Mouse (Mus musculus): ENCODE results near the gene Klk15. TPM values are rescaled to one million over a fixed set of nuclear protein-coding genes. Genes with fewer than 3 reads are reported as not detected.

The Klk15 gene
- polyA plus RNA-seq, 1 experiment from 2014 or later: not detected

- Histone ChIP-seq H3K4me2 (ENCODE audit: low read depth, low read length) (no peak overlapping the region), H3K9ac (replicated peaks; ENCODE audit: low read length) (no peak overlapping the region), H3K27me3 (ENCODE audit: control insufficient read depth, insufficient read depth, low read length) (no peaks in the 10 kb centered on the region), H3K4me3 (ENCODE audit: low read depth, low read length) (no peak overlapping the region), H3K27ac (replicated peaks; ENCODE audit: low read depth, low read length) (no peak overlapping the region), H3K9me3 (replicated peaks; ENCODE audit: control insufficient read depth, low read length) (no peaks in the 10 kb centered on the region), H3K36me3 (replicated peaks; ENCODE audit: control insufficient read depth, insufficient read depth, low read depth, low read length) (no peaks in the 10 kb centered on the region), H3K4me1 (ENCODE audit: control insufficient read depth, insufficient read depth, low read length) (no peaks in the 10 kb centered on the region)
- ATAC-seq (replicated peaks; ENCODE audit: insufficient number of reproducible peaks, low FRiP score, low TSS enrichment, low read depth) (no peak), DNase-seq (ENCODE audit: low spot score) (no peak)
Measured at GRCm38 (mm10) chr7:43985657-43986056, 52.1 kb downstream of the Klk15 start.

Other genes with a start within 250 kb of the Klk15 start
- gene Klk14, start 243.3 kb upstream of the Klk15 start, polyA plus RNA-seq (2014; fragmentation: Nextera tagmentation; extraction: Ambion mirVana): not detected in 2 replicates
- 0.49 TPM in 2 replicates for gene Klk13, start 221.2 kb upstream of the Klk15 start, polyA plus RNA-seq (2014; fragmentation: Nextera tagmentation; extraction: Ambion mirVana)
- not detected in 2 replicates for gene Klk12, start 164.8 kb upstream of the Klk15 start, polyA plus RNA-seq (2014; fragmentation: Nextera tagmentation; extraction: Ambion mirVana)
- gene Klk11, start 159.1 kb upstream of the Klk15 start, polyA plus RNA-seq (2014; fragmentation: Nextera tagmentation; extraction: Ambion mirVana): not detected in 2 replicates
- 0.15 and 0.40 TPM in 2 replicates for gene Klk10, start 152.7 kb upstream of the Klk15 start, polyA plus RNA-seq (2014; fragmentation: Nextera tagmentation; extraction: Ambion mirVana)
- not detected in 2 replicates for gene Klk9, start 141.8 kb upstream of the Klk15 start, polyA plus RNA-seq (2014; fragmentation: Nextera tagmentation; extraction: Ambion mirVana)
- 14.4 and 19.0 TPM in 2 replicates for gene Klk8, start 136.2 kb upstream of the Klk15 start, polyA plus RNA-seq (2014; fragmentation: Nextera tagmentation; extraction: Ambion mirVana)
- gene Klk7, start 122.4 kb upstream of the Klk15 start, polyA plus RNA-seq (2014; fragmentation: Nextera tagmentation; extraction: Ambion mirVana): not detected in 2 replicates
- 0.29 TPM in 1 of 2 replicates, not detected in the other for gene Klk6, start 109.2 kb upstream of the Klk15 start, polyA plus RNA-seq (2014; fragmentation: Nextera tagmentation; extraction: Ambion mirVana)
- not detected in 2 replicates for gene Klk5, start 91.8 kb upstream of the Klk15 start, polyA plus RNA-seq (2014; fragmentation: Nextera tagmentation; extraction: Ambion mirVana)
- 0.28 TPM in 1 of 2 replicates, not detected in the other for gene Klk4, start 52.6 kb upstream of the Klk15 start, polyA plus RNA-seq (2014; fragmentation: Nextera tagmentation; extraction: Ambion mirVana)
- gene Klk1b8, start 16.9 kb downstream of the Klk15 start, polyA plus RNA-seq (2014; fragmentation: Nextera tagmentation; extraction: Ambion mirVana): not detected in 2 replicates
- not detected in 2 replicates for gene Klk1b1, start 33.0 kb downstream of the Klk15 start, polyA plus RNA-seq (2014; fragmentation: Nextera tagmentation; extraction: Ambion mirVana)
- gene Klk1b9, start 42.3 kb downstream of the Klk15 start, polyA plus RNA-seq (2014; fragmentation: Nextera tagmentation; extraction: Ambion mirVana): not detected in 2 replicates
- not detected in 2 replicates for gene Klk1b11, start 62.1 kb downstream of the Klk15 start, polyA plus RNA-seq (2014; fragmentation: Nextera tagmentation; extraction: Ambion mirVana)
- gene Klk1b26, start 78.4 kb downstream of the Klk15 start, polyA plus RNA-seq (2014; fragmentation: Nextera tagmentation; extraction: Ambion mirVana): 0.15 TPM in 1 of 2 replicates, not detected in the other
- not detected in 2 replicates for gene Klk1b27, start 118.5 kb downstream of the Klk15 start, polyA plus RNA-seq (2014; fragmentation: Nextera tagmentation; extraction: Ambion mirVana)
- not detected in 2 replicates for gene Klk1b21, start 168.6 kb downstream of the Klk15 start, polyA plus RNA-seq (2014; fragmentation: Nextera tagmentation; extraction: Ambion mirVana)
- gene Klk1b22, start 178.9 kb downstream of the Klk15 start, polyA plus RNA-seq (2014; fragmentation: Nextera tagmentation; extraction: Ambion mirVana): not detected in 2 replicates
- not detected in 2 replicates for gene Klk1b16, start 203.0 kb downstream of the Klk15 start, polyA plus RNA-seq (2014; fragmentation: Nextera tagmentation; extraction: Ambion mirVana)